Mouse (Mus musculus) testis, adult 2 months (tissue): ENCODE data around the gene Acot9.

Experiments used
- CTCF ChIP-seq: fragments of 200-500 bp; IDR thresholded peaks from 2 replicates; pipeline ENCODE4 v1.5.1; 2012; ENCODE audit warnings: low read depth, mild to moderate bottlenecking, inconsistent platforms, low read length, moderate library complexity; ENCODE audit not compliant: control insufficient read depth, insufficient read depth, insufficient replicate concordance
- POLR2A ChIP-seq: fragments of 200-500 bp; IDR thresholded peaks from 2 replicates; pipeline ENCODE4 v1.6.1; 2012; ENCODE audit warnings: low read depth, mild to moderate bottlenecking, inconsistent platforms, low read length, moderate library complexity; ENCODE audit not compliant: control insufficient read depth

DNA sequence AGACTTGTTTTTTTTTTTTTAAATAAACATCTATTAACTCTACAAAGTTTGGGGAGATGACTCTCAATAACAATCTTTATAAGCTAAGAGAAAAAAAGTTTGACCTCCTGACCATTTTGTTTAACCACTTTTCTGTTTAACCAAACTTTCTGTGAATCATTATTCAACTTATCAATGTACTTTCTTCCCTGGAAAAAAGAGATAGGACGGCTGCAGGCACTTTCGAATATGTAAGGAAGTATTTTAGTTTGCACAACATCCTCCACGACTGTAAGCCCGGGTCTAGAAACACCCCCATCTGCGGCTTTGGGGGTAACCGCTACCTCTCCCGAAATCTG, 75.3 kb downstream of the Acot9 start:
- TF ChIP-seq CTCF (no peak), POLR2A (no peak)
